Mouse (Mus musculus): ENCODE measurements around the gene A530016L24Rik. TPM values are rescaled to one million over a fixed set of nuclear protein-coding genes. Genes with fewer than 3 reads are reported as not detected.

A530016L24Rik gene
- polyA plus RNA-seq, 1 experiment from 2014 or later = 0.09 TPM

GRCm38 (mm10) chr12:112498683-112499082 is 9.4 kb downstream of the A530016L24Rik start:
- no peak for DNase-seq (ENCODE audit: low spot score)

- no peak for DNase-seq (ENCODE audit: low spot score)
These were observed 13.9 kb downstream of the A530016L24Rik start for GRCm38 (mm10) chr12:112503003-112503771.

GRCm38 (mm10) chr12:112506267-112506666 is 17.0 kb downstream of the A530016L24Rik start:
- no peak for DNase-seq (ENCODE audit: low spot score)

GRCm38 (mm10) chr12:112507264-112507663 is 18.0 kb downstream of the A530016L24Rik start:
- no peak for DNase-seq (ENCODE audit: low spot score)

- no peak for DNase-seq (ENCODE audit: low spot score)
These were observed 18.7 kb downstream of the A530016L24Rik start for GRCm38 (mm10) chr12:112507984-112508383.

- DNase-seq (ENCODE audit: low spot score) = no peak
These were observed 21.1 kb downstream of the A530016L24Rik start for GRCm38 (mm10) chr12:112510365-112510732.

- DNase-seq (ENCODE audit: low spot score) = peak; percentile 14
These were observed 21.6 kb downstream of the A530016L24Rik start for GRCm38 (mm10) chr12:112510733-112511372.

GRCm38 (mm10) chr12:112514897-112515296 is 25.6 kb downstream of the A530016L24Rik start:
- no peak for DNase-seq (ENCODE audit: low spot score)

- DNase-seq (ENCODE audit: low spot score) = no peak
These were observed 27.6 kb downstream of the A530016L24Rik start, which contains the start of gene Tmem179 for GRCm38 (mm10) chr12:112516697-112517337. Tmem179 (minus strand) TSS chr12:112516747.

- DNase-seq (ENCODE audit: low spot score) = no peak
These were observed 28.9 kb downstream of the A530016L24Rik start for GRCm38 (mm10) chr12:112518105-112518504.

- DNase-seq (ENCODE audit: low spot score) = no peak
These were observed 44.5 kb downstream of the A530016L24Rik start for GRCm38 (mm10) chr12:112533758-112534157.

- no peak for DNase-seq (ENCODE audit: low spot score)
These were observed 48.0 kb downstream of the A530016L24Rik start for GRCm38 (mm10) chr12:112537233-112537632.

GRCm38 (mm10) chr12:112538356-112538755 is 49.1 kb downstream of the A530016L24Rik start:
- no peak for DNase-seq (ENCODE audit: low spot score)

GRCm38 (mm10) chr12:112539466-112539965 is 50.3 kb downstream of the A530016L24Rik start:
- DNase-seq (ENCODE audit: low spot score) = no peak

GRCm38 (mm10) chr12:112540321-112540720 is 51.1 kb downstream of the A530016L24Rik start:
- DNase-seq (ENCODE audit: low spot score) = no peak

GRCm38 (mm10) chr12:112541483-112542091 is 52.3 kb downstream of the A530016L24Rik start:
- DNase-seq (ENCODE audit: low spot score) = no peak

GRCm38 (mm10) chr12:112542257-112542919 is 53.1 kb downstream of the A530016L24Rik start:
- DNase-seq (ENCODE audit: low spot score) = no peak

GRCm38 (mm10) chr12:112542920-112543300 is 53.7 kb downstream of the A530016L24Rik start:
- peak; percentile 77 for DNase-seq (ENCODE audit: low spot score)

- no peak for DNase-seq (ENCODE audit: low spot score)
These were observed 54.7 kb downstream of the A530016L24Rik start for GRCm38 (mm10) chr12:112543941-112544340.

- no peak for DNase-seq (ENCODE audit: low spot score)
These were observed 55.9 kb downstream of the A530016L24Rik start for GRCm38 (mm10) chr12:112544946-112545701.

All from thymus, postnatal 0 days (tissue).